Mouse (Mus musculus): ENCODE measurements at regions not wholly inside any gene's neighbourhood (a gene's known extent, or its start where the extent isn't known, plus 50 kb on each side); places are given as distances from the start of the nearest gene placed in this dataset.
"Not testable (repeated sequence)": the region's sequence is repeated elsewhere in the genome, so short reads cannot be mapped to it uniquely, and the experiment has no call there.

DNA sequence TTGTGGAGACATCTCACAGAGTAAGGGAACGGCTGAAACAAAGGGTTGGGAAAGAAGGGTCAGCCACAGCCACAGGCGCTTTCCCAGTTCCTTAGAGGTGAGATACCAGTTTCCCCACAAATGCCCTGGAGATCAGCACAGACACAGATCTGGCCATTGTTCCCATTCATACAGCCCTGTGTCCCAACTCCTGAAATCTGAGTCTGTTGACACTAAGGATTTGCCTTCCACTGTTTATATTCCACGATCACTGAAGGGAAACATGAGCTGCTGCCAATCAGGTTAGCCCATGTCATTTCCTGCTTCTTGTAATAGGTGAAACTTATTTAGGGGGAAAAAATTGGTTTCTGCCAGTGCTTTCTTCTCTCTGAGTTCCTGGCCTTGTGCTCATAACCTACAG is 78.5 kb upstream of the Zcchc2 start:
- WGBS: 29% methylated on average over 3 of the region's 3 CpGs
- DNase-seq (ENCODE audit: low spot score): peak; percentile 29
- H3K4me1 ChIP-seq (replicated peaks; ENCODE audit: control insufficient read depth, insufficient read depth, low read length): no peaks in the 10 kb centered on the region; the same call in 1 of the 2 replicates

DNA sequence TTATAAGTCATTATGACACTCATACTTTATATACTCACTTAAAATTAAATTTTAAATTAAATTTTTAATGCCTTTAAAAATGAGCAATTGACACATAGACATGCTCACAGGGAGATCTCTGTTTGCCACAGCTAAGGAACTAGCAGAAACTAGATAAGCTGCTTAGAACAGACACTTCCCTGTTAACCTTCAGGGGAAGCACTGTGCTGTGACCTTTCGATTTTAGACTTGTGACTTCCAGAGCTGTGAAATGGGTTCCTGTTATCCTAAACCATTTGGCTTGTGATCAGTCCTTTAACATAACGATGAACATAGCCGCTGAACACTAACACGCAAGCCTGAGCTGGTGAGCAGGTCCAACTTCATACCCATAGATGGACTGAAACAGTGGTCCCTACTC is 68.4 kb upstream of the Zcchc2 start:
- Histone ChIP-seq H3K36me3 (ENCODE audit: control insufficient read depth, insufficient read depth, low read length) (no peaks in the 10 kb centered on the region), H3K27ac (ENCODE audit: low read depth, low read length) (no peak overlapping the region), H3K4me2 (ENCODE audit: low read depth, low read length, severe bottlenecking) (no peak overlapping the region), H3K9ac (ENCODE audit: low read length) (no peak overlapping the region), H3K9me3 (ENCODE audit: control insufficient read depth, low read length) (no peaks in the 10 kb centered on the region), H3K27me3 (ENCODE audit: control insufficient read depth, insufficient read depth, low read length) (no peaks in the 10 kb centered on the region), H3K4me3 (ENCODE audit: low read depth, low read length) (no peak overlapping the region), H3K4me1 (replicated peaks; ENCODE audit: control insufficient read depth, insufficient read depth, low read length) (no peaks in the 10 kb centered on the region)
- WGBS: 91% methylated on average over 4 of the region's 4 CpGs
- ATAC-seq (replicated peaks; ENCODE audit: low FRiP score) (no peak), DNase-seq (ENCODE audit: low spot score) (no peak)

More for the DNA sequence above, 78.5 kb upstream of the Zcchc2 start:
- H3K4me3 ChIP-seq (ENCODE audit: low read depth, low read length): no peak overlapping the region
- no peaks in the 10 kb centered on the region for H3K9me3 ChIP-seq (ENCODE audit: control insufficient read depth, low read length)
- no peaks in the 10 kb centered on the region for H3K27me3 ChIP-seq (ENCODE audit: control insufficient read depth, insufficient read depth, low read length)
- H3K36me3 ChIP-seq (ENCODE audit: control insufficient read depth, insufficient read depth, low read length): no peaks in the 10 kb centered on the region
- H3K27ac ChIP-seq (ENCODE audit: low read depth, low read length): no peak overlapping the region
- no peak for ATAC-seq (replicated peaks; ENCODE audit: low FRiP score)
- no peak overlapping the region for H3K9ac ChIP-seq (ENCODE audit: low read length)
- H3K4me2 ChIP-seq (ENCODE audit: low read depth, low read length, severe bottlenecking): no peak overlapping the region

GRCm38 (mm10) chr1:105922586-105922985 is 67.6 kb upstream of the Zcchc2 start:
- no peak overlapping the region for H3K9ac ChIP-seq (ENCODE audit: low read length)
- H3K4me3 ChIP-seq (ENCODE audit: low read depth, low read length): no peak overlapping the region
- H3K36me3 ChIP-seq (ENCODE audit: control insufficient read depth, insufficient read depth, low read length): no peaks in the 10 kb centered on the region
- DNase-seq (ENCODE audit: low spot score) (no peak), ATAC-seq (replicated peaks; ENCODE audit: low FRiP score) (no peak)
- H3K9me3 ChIP-seq (ENCODE audit: control insufficient read depth, low read length): no peaks in the 10 kb centered on the region
- no peak overlapping the region for H3K4me2 ChIP-seq (ENCODE audit: low read depth, low read length, severe bottlenecking)
- no peaks in the 10 kb centered on the region for H3K4me1 ChIP-seq (replicated peaks; ENCODE audit: control insufficient read depth, insufficient read depth, low read length)
- no peak overlapping the region for H3K27ac ChIP-seq (ENCODE audit: low read depth, low read length)
- no peaks in the 10 kb centered on the region for H3K27me3 ChIP-seq (ENCODE audit: control insufficient read depth, insufficient read depth, low read length)

- H3K27ac ChIP-seq (ENCODE audit: low read depth, low read length): no peak overlapping the region
- ATAC-seq (replicated peaks; ENCODE audit: low FRiP score) (no peak), DNase-seq (ENCODE audit: low spot score) (no peak)
- H3K36me3 ChIP-seq (ENCODE audit: control insufficient read depth, insufficient read depth, low read length): no peaks in the 10 kb centered on the region
- 69% methylated on average over 3 of the region's 3 CpGs for WGBS
- no peaks in the 10 kb centered on the region for H3K27me3 ChIP-seq (ENCODE audit: control insufficient read depth, insufficient read depth, low read length)
- no peak overlapping the region for H3K4me2 ChIP-seq (ENCODE audit: low read depth, low read length, severe bottlenecking)
- no peak overlapping the region for H3K9ac ChIP-seq (ENCODE audit: low read length)
- H3K4me1 ChIP-seq (replicated peaks; ENCODE audit: control insufficient read depth, insufficient read depth, low read length): no peaks in the 10 kb centered on the region
- H3K9me3 ChIP-seq (ENCODE audit: control insufficient read depth, low read length): no peaks in the 10 kb centered on the region
- H3K4me3 ChIP-seq (ENCODE audit: low read depth, low read length): no peak overlapping the region
Measured at GRCm38 (mm10) chr1:105923001-105923400, 67.2 kb upstream of the Zcchc2 start.

DNA sequence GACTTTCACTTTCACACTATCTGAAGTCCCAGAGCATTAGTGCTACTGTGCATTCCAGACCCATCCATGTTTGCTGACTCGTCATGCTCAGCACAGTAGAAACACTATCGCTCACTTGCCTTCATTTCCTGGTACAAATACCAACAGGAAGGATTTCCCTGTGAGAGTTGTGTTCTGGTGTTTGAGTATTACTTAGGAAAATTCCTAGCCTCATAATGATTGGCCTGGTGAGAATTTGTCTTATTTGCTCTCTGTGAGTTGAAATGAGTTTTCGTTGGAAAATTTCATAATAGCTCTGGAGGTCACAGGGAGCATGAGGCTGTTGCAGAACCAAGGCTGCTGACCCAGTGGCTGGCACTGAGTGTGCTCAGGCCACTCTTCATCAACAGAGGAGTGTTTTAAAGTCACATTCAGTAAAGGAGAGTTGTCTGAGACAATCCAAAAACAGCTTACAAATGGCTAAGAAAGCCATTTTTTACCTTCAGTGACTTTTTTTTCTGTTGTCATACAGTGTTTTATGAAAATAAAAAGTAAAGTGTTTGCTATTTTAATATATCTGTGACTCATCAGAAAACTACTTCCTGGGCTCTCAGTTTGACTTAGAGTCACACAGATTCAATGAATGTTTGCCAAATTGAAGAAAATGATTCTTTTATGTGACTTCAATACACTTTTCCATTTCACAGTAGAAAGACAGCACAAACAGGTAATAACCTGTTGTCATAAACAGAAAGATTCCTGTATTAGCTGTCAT is 64.4 kb upstream of the Zcchc2 start:
- no peak overlapping the region for H3K4me2 ChIP-seq (ENCODE audit: low read depth, low read length, severe bottlenecking)
- 90% methylated on average over 3 of the region's 3 CpGs for WGBS
- no peaks in the 10 kb centered on the region for H3K27me3 ChIP-seq (ENCODE audit: control insufficient read depth, insufficient read depth, low read length)
- ATAC-seq (replicated peaks; ENCODE audit: low FRiP score) (no peak), DNase-seq (ENCODE audit: low spot score) (no peak)
- no peak overlapping the region for H3K4me3 ChIP-seq (ENCODE audit: low read depth, low read length)
- H3K4me1 ChIP-seq (replicated peaks; ENCODE audit: control insufficient read depth, insufficient read depth, low read length): no peaks in the 10 kb centered on the region
- H3K27ac ChIP-seq (ENCODE audit: low read depth, low read length): no peak overlapping the region
- no peaks in the 10 kb centered on the region for H3K36me3 ChIP-seq (ENCODE audit: control insufficient read depth, insufficient read depth, low read length)
- no peaks in the 10 kb centered on the region for H3K9me3 ChIP-seq (ENCODE audit: control insufficient read depth, low read length)
- no peak overlapping the region for H3K9ac ChIP-seq (ENCODE audit: low read length)

DNA sequence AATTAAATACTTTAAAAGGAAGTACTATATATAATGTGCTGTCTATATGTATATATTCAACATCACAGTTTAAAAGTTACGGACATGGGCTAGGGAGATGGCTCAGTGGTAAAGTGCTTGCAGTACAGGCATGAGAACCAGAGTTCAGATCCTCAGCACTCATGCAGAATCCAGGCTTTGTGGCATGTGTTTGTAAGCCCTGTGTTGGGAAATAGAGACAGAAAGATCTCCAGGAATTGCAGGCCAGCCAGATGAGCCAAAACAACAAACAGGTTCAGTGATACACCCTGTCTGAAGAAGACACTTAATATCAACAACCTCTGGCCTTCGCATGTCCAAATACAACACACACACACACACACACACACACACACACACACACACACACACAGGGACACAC is 63.3 kb upstream of the Zcchc2 start:
- H3K4me1 ChIP-seq (replicated peaks; ENCODE audit: control insufficient read depth, insufficient read depth, low read length): no peaks in the 10 kb centered on the region
- no peak for DNase-seq (ENCODE audit: low spot score)
- H3K9ac ChIP-seq (ENCODE audit: low read length): no peak overlapping the region
- 85% methylated on average over 2 of the region's 2 CpGs for WGBS
- no peaks in the 10 kb centered on the region for H3K36me3 ChIP-seq (ENCODE audit: control insufficient read depth, insufficient read depth, low read length)
- H3K4me3 ChIP-seq (ENCODE audit: low read depth, low read length): no peak overlapping the region
- no peaks in the 10 kb centered on the region for H3K27me3 ChIP-seq (ENCODE audit: control insufficient read depth, insufficient read depth, low read length)
- no peak for ATAC-seq (replicated peaks; ENCODE audit: low FRiP score)
- H3K9me3 ChIP-seq (ENCODE audit: control insufficient read depth, low read length): no peaks in the 10 kb centered on the region
- no peak overlapping the region for H3K27ac ChIP-seq (ENCODE audit: low read depth, low read length)
- no peak overlapping the region for H3K4me2 ChIP-seq (ENCODE audit: low read depth, low read length, severe bottlenecking)

DNA sequence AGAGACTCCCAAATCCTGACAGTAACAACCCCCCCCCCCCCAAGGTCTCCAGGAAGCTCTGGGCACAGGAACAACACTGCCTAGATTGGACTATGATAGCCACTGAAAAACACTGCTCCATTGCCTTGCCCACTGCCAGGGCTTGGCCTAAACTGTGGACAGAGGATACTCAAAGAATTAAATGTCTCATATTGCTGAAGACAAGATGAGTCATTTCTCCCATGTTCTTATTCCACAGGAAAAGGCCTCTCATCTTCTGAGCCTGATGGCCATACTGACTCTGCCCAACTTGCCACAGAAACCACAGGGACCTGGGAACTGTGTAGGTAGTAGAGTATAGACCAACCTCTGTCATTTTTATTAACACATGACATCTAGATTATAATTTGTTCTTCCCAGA is 59.4 kb upstream of the Zcchc2 start:
- Histone ChIP-seq H3K36me3 (ENCODE audit: control insufficient read depth, insufficient read depth, low read length) (no peaks in the 10 kb centered on the region), H3K4me2 (ENCODE audit: low read depth, low read length, severe bottlenecking) (no peak overlapping the region), H3K4me3 (ENCODE audit: low read depth, low read length) (no peak overlapping the region), H3K9ac (ENCODE audit: low read length) (no peak overlapping the region), H3K9me3 (ENCODE audit: control insufficient read depth, low read length) (no peaks in the 10 kb centered on the region), H3K27me3 (ENCODE audit: control insufficient read depth, insufficient read depth, low read length) (no peaks in the 10 kb centered on the region), H3K27ac (ENCODE audit: low read depth, low read length) (no peak overlapping the region), H3K4me1 (replicated peaks; ENCODE audit: control insufficient read depth, insufficient read depth, low read length) (no peaks in the 10 kb centered on the region)
- no peak for DNase-seq (ENCODE audit: low spot score)
- no peak for ATAC-seq (replicated peaks; ENCODE audit: low FRiP score)

GRCm38 (mm10) chr1:105934171-105934570 is 56.0 kb upstream of the Zcchc2 start:
- H3K4me3 ChIP-seq (ENCODE audit: low read depth, low read length); H3K27me3 ChIP-seq (ENCODE audit: control insufficient read depth, insufficient read depth, low read length); DNase-seq (ENCODE audit: low spot score); H3K36me3 ChIP-seq (ENCODE audit: control insufficient read depth, insufficient read depth, low read length); ATAC-seq (replicated peaks; ENCODE audit: low FRiP score); H3K9ac ChIP-seq (ENCODE audit: low read length); H3K4me1 ChIP-seq (replicated peaks; ENCODE audit: control insufficient read depth, insufficient read depth, low read length); H3K9me3 ChIP-seq (ENCODE audit: control insufficient read depth, low read length); H3K27ac ChIP-seq (ENCODE audit: low read depth, low read length); H3K4me2 ChIP-seq (ENCODE audit: low read depth, low read length, severe bottlenecking): not testable (repeated sequence)
- WGBS: 97% methylated on average over 2 of the region's 2 CpGs

Data from forebrain, embryonic 11.5 days (tissue).